Mouse (Mus musculus) heart, adult 2 months (tissue): ENCODE measurements at regions not wholly inside any gene's neighbourhood (a gene's known extent, or its start where the extent isn't known, plus 50 kb on each side); places are given as distances from the start of the nearest gene placed in this dataset.
A peak's percentile ranks its signal among the peaks of the same experiment; 100 is the strongest.

Experiments used
- DNase-seq, 2 experiments: peaks; one replicate each; pipeline ENCODE4 v3.0.0; 2021
- H3K27ac ChIP-seq: fragments of 200-600 bp; 2 replicates; pipeline ENCODE4 v1.8.1; 2022
- H3K27me3 ChIP-seq: fragments of 200-500 bp; 2 replicates; pipeline ENCODE4 v1.6.1; 2012; ENCODE audit warnings: mild to moderate bottlenecking, low read length, inconsistent platforms, mixed read lengths; ENCODE audit not compliant: control insufficient read depth, insufficient read depth
- H3K36me3 ChIP-seq: fragments of 200-500 bp; 2 replicates; pipeline ENCODE4 v1.6.1; 2012; ENCODE audit warnings: low read length, inconsistent platforms; ENCODE audit not compliant: control insufficient read depth, insufficient read depth
- H3K4me1 ChIP-seq: fragments of 200-500 bp; 2 replicates; pipeline ENCODE4 v1.6.1; 2011; ENCODE audit warnings: low read length; ENCODE audit not compliant: control insufficient read depth, insufficient read depth
- H3K4me3 ChIP-seq: fragments of 200-600 bp; 2 replicates; pipeline ENCODE4 v1.8.1; 2022
- H3K79me2 ChIP-seq: fragments of 200-500 bp; replicated peaks from 2 replicates; pipeline ENCODE4 v1.6.1; 2012; ENCODE audit warnings: mild to moderate bottlenecking, inconsistent platforms, low read length, moderate library complexity, mixed read lengths; ENCODE audit not compliant: control insufficient read depth, insufficient read depth
- H3K9ac ChIP-seq: fragments of 200-500 bp; 2 replicates; pipeline ENCODE4 v1.6.1; 2012; ENCODE audit warnings: low read depth, mild to moderate bottlenecking, control low read depth, inconsistent platforms, low read length, mixed read lengths
- CTCF ChIP-seq: fragments of 200-600 bp; IDR thresholded peaks from 2 replicates; pipeline ENCODE4 v1.8.1; 2022; ENCODE audit warnings: antibody characterized with exemption, mild to moderate bottlenecking, moderate library complexity
- EP300 ChIP-seq: fragments of 200-500 bp; IDR thresholded peaks from 2 replicates; pipeline ENCODE4 v1.6.1; 2011; ENCODE audit warnings: low read depth, low read length, control low read depth; ENCODE audit not compliant: insufficient read depth
- POLR2A ChIP-seq: fragments of 200-500 bp; IDR thresholded peaks from 2 replicates; pipeline ENCODE4 v1.6.1; 2011; ENCODE audit warnings: mild to moderate bottlenecking, low read depth, low read length, control low read depth; ENCODE audit not compliant: insufficient read depth
- WGBS: fragments of 180-500 bp; shearing (Covaris S2); methylation state at CpG from one replicate; pipeline ENCODE4 v1.1.7; 2018; 5-methylcytosine and 5-hydroxymethylcytosine counted together
- intact Hi-C: fragments of 180-260 bp; cut with DNase I; formaldehyde crosslinking; loops from one replicate; pipeline ENCODE4 v1.15.1; 2025

DNA sequence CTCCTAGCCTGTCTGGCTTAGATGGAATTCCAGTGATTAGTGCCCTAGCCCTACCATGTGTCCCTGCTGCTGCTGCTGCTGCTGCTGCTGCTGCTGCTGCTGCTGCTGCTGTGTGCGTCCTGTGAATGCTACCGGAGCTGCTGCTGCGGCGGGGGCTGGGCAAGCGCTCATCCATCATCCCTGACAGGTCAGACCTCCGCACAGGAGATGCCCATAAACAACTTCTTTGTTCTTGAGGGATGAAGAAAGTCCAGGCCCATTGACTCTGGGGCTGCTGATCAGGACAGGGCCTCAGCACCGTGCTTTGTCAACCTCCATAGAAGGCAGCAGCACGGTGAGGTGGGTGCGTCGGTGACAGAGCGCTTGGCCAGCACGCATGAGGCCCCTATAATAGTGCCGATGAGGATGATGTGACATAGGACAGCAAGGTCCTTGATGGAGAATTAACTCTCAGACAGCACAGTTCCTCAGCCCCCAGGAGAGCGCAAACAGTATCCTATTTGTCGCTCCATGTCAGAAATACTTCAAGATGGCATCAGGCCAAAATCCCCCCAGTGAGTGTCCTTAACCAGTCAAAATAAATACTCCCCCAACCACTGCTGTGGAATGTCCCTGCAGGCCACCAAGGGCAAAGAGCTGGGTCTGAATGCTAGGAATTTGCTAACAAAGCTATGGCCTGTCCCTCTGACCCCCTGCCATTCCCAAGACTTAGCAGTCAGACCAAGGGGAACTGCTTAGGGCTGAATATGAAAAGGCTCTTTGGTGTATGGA is 95.1 kb upstream of the Errfi1 start:
- Histone ChIP-seq H3K9ac (no peak overlapping the region; the same call in 1 of the 2 replicates), H3K4me1 (no peaks in the 10 kb centered on the region; the same call in 1 of the 2 replicates), H3K27ac (peak overlapping the region; percentile 40), H3K27me3 (no peaks in the 10 kb centered on the region), H3K36me3 (no peaks in the 10 kb centered on the region), H3K79me2 (no peaks in the 10 kb centered on the region), H3K4me3 (no peak overlapping the region)
- DNase-seq: no peak
- TF ChIP-seq CTCF (no peak), POLR2A (no peak), EP300 (no peak)
- intact Hi-C loops: no loop called here
- 40% methylated on average over 15 of the region's 15 CpGs for WGBS

DNA sequence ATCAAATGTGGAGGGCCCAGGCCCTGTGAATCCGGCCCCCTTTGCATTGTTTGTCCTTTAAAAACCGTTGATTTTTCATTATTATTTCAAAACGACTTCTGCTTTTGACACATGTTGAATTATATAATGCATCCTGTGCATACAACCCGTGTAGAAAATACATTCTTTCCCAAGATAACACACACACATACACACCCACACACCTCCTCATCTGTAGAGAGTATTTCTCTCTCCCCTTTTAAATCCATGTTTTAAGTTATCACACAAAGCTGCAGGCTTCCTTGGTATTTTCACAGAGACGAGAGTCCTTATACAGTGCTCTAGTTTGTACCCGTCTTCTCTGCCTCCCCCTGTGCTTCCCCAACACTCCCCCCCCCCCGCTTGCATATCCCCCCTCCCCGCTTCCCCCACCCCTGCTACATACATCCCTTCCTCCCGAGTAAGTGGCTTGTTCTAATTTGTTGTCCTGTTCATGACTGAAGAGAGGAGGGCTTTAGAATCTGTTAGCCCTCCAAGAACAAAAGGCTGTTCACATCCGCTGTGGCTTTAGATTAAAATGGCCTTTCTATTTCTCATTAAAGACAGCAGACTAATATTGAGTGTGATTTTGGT is 95.8 kb upstream of the Errfi1 start:
- Histone ChIP-seq H3K9ac (no peak overlapping the region), H3K79me2 (no peaks in the 10 kb centered on the region), H3K27me3 (no peaks in the 10 kb centered on the region), H3K4me1 (no peaks in the 10 kb centered on the region; the same call in 1 of the 2 replicates), H3K27ac (peak overlapping the region; percentile 40), H3K36me3 (no peaks in the 10 kb centered on the region), H3K4me3 (no peak overlapping the region)
- WGBS: 59% methylated on average over 10 of the region's 10 CpGs
- intact Hi-C loops: no loop called here
- TF ChIP-seq EP300 (no peak), POLR2A (no peak), CTCF (no peak)
- DNase-seq: no peak

DNA sequence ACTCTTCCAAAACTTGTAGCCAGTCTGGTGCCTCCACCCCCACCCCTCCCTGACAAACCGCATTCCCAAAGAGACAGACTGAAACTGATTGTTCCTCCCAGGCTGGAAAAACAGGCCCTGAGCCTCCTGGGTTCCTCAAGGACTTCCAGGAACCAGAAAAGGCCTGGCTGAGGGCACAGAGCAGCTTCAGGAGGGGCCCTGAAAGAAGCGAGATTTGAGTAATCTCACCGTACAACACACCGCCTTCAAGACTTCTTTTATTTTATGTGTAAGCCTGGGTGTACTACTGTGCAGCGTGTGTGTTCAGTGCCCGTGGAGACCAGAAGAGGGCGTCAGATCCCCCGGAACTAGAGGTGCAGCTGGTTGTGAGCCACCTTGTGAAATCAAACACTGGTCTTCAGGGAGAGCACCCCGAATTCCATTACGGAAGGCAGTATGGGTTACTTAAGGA is 96.4 kb upstream of the Errfi1 start:
- no peaks in the 10 kb centered on the region for H3K79me2 ChIP-seq
- H3K4me3 ChIP-seq: no peak overlapping the region
- no peaks in the 10 kb centered on the region; the same call in 1 of the 2 replicates for H3K4me1 ChIP-seq
- WGBS: 74% methylated on average over 10 of the region's 10 CpGs
- peak overlapping the region; percentile 11; the same call in 1 of the 2 replicates for H3K27ac ChIP-seq
- no peaks in the 10 kb centered on the region for H3K36me3 ChIP-seq
- H3K9ac ChIP-seq: no peak overlapping the region
- H3K27me3 ChIP-seq: no peaks in the 10 kb centered on the region
- no peak for DNase-seq
- intact Hi-C loops: no loop called here
- TF ChIP-seq EP300: no peak
- peak; percentile 40 for TF ChIP-seq CTCF

DNA sequence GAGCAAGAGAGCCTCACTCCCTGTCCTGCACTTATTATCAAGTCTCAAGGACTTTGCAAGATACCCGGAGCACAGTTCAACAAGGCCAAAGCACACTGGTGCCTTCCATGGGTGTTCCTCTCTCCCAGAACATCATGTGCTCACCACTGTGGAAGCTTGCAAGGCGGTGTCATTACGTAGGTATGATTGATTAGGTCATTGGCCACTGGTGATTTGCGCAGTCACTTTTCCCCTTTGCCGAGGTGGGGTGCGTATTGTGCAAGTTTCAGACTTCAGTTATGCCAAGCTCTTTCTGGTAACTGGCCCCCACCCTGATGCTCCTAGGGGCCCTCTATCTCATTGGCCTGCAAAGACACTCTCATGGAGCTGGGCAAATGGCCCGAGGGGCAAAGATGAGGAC is 98.3 kb upstream of the Errfi1 start:
- Histone ChIP-seq H3K27ac (no peak overlapping the region), H3K36me3 (no peaks in the 10 kb centered on the region), H3K27me3 (no peaks in the 10 kb centered on the region), H3K4me3 (no peak overlapping the region), H3K9ac (no peak overlapping the region), H3K4me1 (no peaks in the 10 kb centered on the region; the same call in 1 of the 2 replicates), H3K79me2 (no peaks in the 10 kb centered on the region)
- no peak for TF ChIP-seq CTCF
- TF ChIP-seq EP300: no peak
- no peak for TF ChIP-seq POLR2A
- DNase-seq: no peak
- intact Hi-C loops: no loop called here
- 93% methylated on average over 7 of the region's 7 CpGs for WGBS

DNA sequence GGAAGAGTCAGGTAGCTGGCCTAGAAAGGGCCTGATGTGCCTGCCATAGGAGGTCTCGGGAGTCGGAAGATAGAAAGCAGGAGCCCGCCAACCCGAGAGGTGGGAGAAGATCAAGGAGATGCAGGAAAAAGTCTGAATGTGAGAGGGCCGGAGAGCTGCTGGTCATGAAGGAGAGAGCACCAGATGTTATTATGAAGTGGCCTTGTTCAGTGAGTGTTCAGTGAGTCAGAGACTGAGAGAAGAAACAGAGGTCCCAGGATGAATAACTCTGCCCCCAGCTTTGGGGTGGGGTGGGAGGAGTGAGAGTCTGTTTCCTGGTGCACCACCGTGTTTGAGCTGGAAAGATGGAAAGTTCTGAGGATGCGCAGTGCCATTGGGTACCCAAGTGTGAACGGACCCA is 100.2 kb upstream of the Slc45a1 start:
- H3K4me3 ChIP-seq: no peak overlapping the region
- no peaks in the 10 kb centered on the region for H3K36me3 ChIP-seq
- H3K27ac ChIP-seq: no peak overlapping the region
- no peak for DNase-seq
- no peaks in the 10 kb centered on the region for H3K79me2 ChIP-seq
- H3K27me3 ChIP-seq: no peaks in the 10 kb centered on the region
- H3K4me1 ChIP-seq: peaks cover 4% of the 10 kb centered on the region
- H3K9ac ChIP-seq: no peak overlapping the region
- WGBS: 86% methylated on average over 8 of the region's 8 CpGs
- TF ChIP-seq CTCF: no peak
- TF ChIP-seq EP300: no peak
- no peak for TF ChIP-seq POLR2A
- intact Hi-C loops: no loop called here
